Mouse (Mus musculus): ENCODE measurements around the gene Slc4a2. TPM values are rescaled to one million over a fixed set of nuclear protein-coding genes. Genes with fewer than 3 reads are reported as not detected.
A peak's percentile ranks its signal among the peaks of the same experiment; 100 is the strongest.

Slc4a2 gene
- total and polyA plus RNA-seq, 2 experiments = 15.4 to 40.4 TPM

DNA sequence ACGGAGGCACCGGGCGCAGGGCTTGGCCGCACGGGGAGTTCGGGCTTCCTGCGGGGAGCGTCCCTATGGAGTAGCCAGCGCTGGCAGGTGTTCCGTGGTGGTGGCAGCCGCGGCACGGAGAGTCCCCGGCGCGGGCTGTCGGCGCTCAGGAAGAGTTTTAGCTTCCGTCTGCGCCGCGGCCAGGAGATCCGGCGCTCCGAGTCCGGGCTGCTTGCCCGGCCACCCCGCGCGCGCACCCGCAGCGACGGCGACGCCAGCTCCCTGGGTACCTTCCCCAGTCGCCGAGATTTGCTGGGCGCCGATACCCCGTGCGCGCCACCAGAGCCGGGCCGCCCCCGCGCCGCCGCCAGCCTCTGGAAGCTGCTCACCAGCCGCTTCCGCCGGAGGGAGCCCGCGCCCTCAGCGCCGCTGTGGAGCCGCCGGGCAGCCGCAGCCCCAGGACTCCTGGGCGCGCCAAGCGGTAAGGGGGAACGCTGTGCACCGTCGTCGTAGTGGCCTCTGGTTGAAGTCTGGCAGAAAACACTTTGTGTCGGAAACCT is 51.2 kb downstream of the Slc4a2 start:
- Histone ChIP-seq H3K27ac (replicated peaks; ENCODE audit: insufficient read depth, low read depth, low read length) (no peak overlapping the region), H3K36me3 (ENCODE audit: control insufficient read depth, insufficient read depth, low read length) (no peaks in the 10 kb centered on the region; the same call in 1 of the 2 replicates), H3K27me3 (ENCODE audit: control insufficient read depth, insufficient read depth, low read length) (no peaks in the 10 kb centered on the region), H3K79me2 (ENCODE audit: control insufficient read depth, insufficient read depth, low read length) (peaks cover 39% of the 10 kb centered on the region), H3K4me1 (ENCODE audit: control insufficient read depth, insufficient read depth, low read length) (no peaks in the 10 kb centered on the region), H3K4me3 (ENCODE audit: insufficient read depth, low read depth, low read length) (peak overlapping the region; percentile 4; the same call in 1 of the 2 replicates), H3K9ac (ENCODE audit: low read depth, low read length) (no peak overlapping the region)
- 39% methylated on average over 67 of the region's 67 CpGs for WGBS
- DNase-seq (ENCODE audit: extremely low read depth, low read depth, low spot score) = no peak
- TF ChIP-seq CTCF (IDR thresholded peaks at IDR 0.05; ENCODE audit: low read depth, low read length) = no peak
- no peak for TF ChIP-seq POLR2A (IDR thresholded peaks at IDR 0.05; ENCODE audit: extremely low read depth, insufficient read depth, low read length)

GRCm38 (mm10) chr5:24475476-24476241 is 52.0 kb downstream of the Slc4a2 start:
- Histone ChIP-seq H3K79me2 (ENCODE audit: control insufficient read depth, insufficient read depth, low read length) (peaks cover 39% of the 10 kb centered on the region), H3K27ac (replicated peaks; ENCODE audit: insufficient read depth, low read depth, low read length) (no peak overlapping the region), H3K4me1 (ENCODE audit: control insufficient read depth, insufficient read depth, low read length) (no peaks in the 10 kb centered on the region), H3K4me3 (ENCODE audit: insufficient read depth, low read depth, low read length) (no peak overlapping the region), H3K27me3 (ENCODE audit: control insufficient read depth, insufficient read depth, low read length) (no peaks in the 10 kb centered on the region), H3K9ac (ENCODE audit: low read depth, low read length) (no peak overlapping the region), H3K36me3 (ENCODE audit: control insufficient read depth, insufficient read depth, low read length) (no peaks in the 10 kb centered on the region; the same call in 1 of the 2 replicates)
- peak; percentile 38 for DNase-seq (ENCODE audit: extremely low read depth, low read depth, low spot score)
- no peak for TF ChIP-seq CTCF (IDR thresholded peaks at IDR 0.05; ENCODE audit: low read depth, low read length)
- no peak for TF ChIP-seq POLR2A (IDR thresholded peaks at IDR 0.05; ENCODE audit: extremely low read depth, insufficient read depth, low read length)
- 69% methylated on average over 6 of the region's 6 CpGs for WGBS

- WGBS = 98% methylated on average over 9 of the region's 9 CpGs
- no peaks in the 10 kb centered on the region; the same call in 1 of the 2 replicates for H3K36me3 ChIP-seq (ENCODE audit: control insufficient read depth, insufficient read depth, low read length)
- no peak overlapping the region for H3K4me3 ChIP-seq (ENCODE audit: insufficient read depth, low read depth, low read length)
- no peak overlapping the region for H3K27ac ChIP-seq (replicated peaks; ENCODE audit: insufficient read depth, low read depth, low read length)
- H3K9ac ChIP-seq (ENCODE audit: low read depth, low read length) = no peak overlapping the region
- peaks cover under 1% of the 10 kb centered on the region; the same call in 1 of the 2 replicates for H3K4me1 ChIP-seq (ENCODE audit: control insufficient read depth, insufficient read depth, low read length)
- no peaks in the 10 kb centered on the region for H3K27me3 ChIP-seq (ENCODE audit: control insufficient read depth, insufficient read depth, low read length)
- DNase-seq (ENCODE audit: extremely low read depth, low read depth, low spot score) = no peak
- peaks cover 25% of the 10 kb centered on the region for H3K79me2 ChIP-seq (ENCODE audit: control insufficient read depth, insufficient read depth, low read length)
- TF ChIP-seq CTCF (IDR thresholded peaks at IDR 0.05; ENCODE audit: low read depth, low read length) = no peak
- no peak for TF ChIP-seq POLR2A (IDR thresholded peaks at IDR 0.05; ENCODE audit: extremely low read depth, insufficient read depth, low read length)
Observed at GRCm38 (mm10) chr5:24477909-24478308, 54.3 kb downstream of the Slc4a2 start.

GRCm38 (mm10) chr5:24481647-24482046 is 58.0 kb downstream of the Slc4a2 start:
- TF ChIP-seq POLR2A (IDR thresholded peaks at IDR 0.05; ENCODE audit: extremely low read depth, insufficient read depth, low read length) (no peak), CTCF (IDR thresholded peaks at IDR 0.05; ENCODE audit: low read depth, low read length) (peak; percentile 83)
- WGBS = 8% methylated on average over 3 of the region's 4 CpGs
- no peak overlapping the region for H3K9ac ChIP-seq (ENCODE audit: low read depth, low read length)
- peaks cover 10% of the 10 kb centered on the region for H3K4me1 ChIP-seq (ENCODE audit: control insufficient read depth, insufficient read depth, low read length)
- no peaks in the 10 kb centered on the region for H3K79me2 ChIP-seq (ENCODE audit: control insufficient read depth, insufficient read depth, low read length)
- no peaks in the 10 kb centered on the region; the same call in 1 of the 2 replicates for H3K36me3 ChIP-seq (ENCODE audit: control insufficient read depth, insufficient read depth, low read length)
- no peaks in the 10 kb centered on the region for H3K27me3 ChIP-seq (ENCODE audit: control insufficient read depth, insufficient read depth, low read length)
- no peak overlapping the region for H3K27ac ChIP-seq (replicated peaks; ENCODE audit: insufficient read depth, low read depth, low read length)
- DNase-seq (ENCODE audit: extremely low read depth, low read depth, low spot score) = peak; percentile 70
- no peak overlapping the region for H3K4me3 ChIP-seq (ENCODE audit: insufficient read depth, low read depth, low read length)

- 0 out of 2 replicates have a peak, but pooled peaks have one; percentile 38 for TF ChIP-seq POLR2A (IDR thresholded peaks at IDR 0.05; ENCODE audit: extremely low read depth, insufficient read depth, low read length)
- TF ChIP-seq CTCF (IDR thresholded peaks at IDR 0.05; ENCODE audit: low read depth, low read length) = no peak
- Histone ChIP-seq H3K27me3 (ENCODE audit: control insufficient read depth, insufficient read depth, low read length) (no peaks in the 10 kb centered on the region), H3K79me2 (ENCODE audit: control insufficient read depth, insufficient read depth, low read length) (no peaks in the 10 kb centered on the region), H3K9ac (ENCODE audit: low read depth, low read length) (peak overlapping the region; percentile 54), H3K36me3 (ENCODE audit: control insufficient read depth, insufficient read depth, low read length) (no peaks in the 10 kb centered on the region; the same call in 1 of the 2 replicates), H3K4me3 (ENCODE audit: insufficient read depth, low read depth, low read length) (peak overlapping the region; percentile 42; the same call in 1 of the 2 replicates), H3K27ac (replicated peaks; ENCODE audit: insufficient read depth, low read depth, low read length) (peak overlapping the region; percentile 84), H3K4me1 (ENCODE audit: control insufficient read depth, insufficient read depth, low read length) (peaks cover 10% of the 10 kb centered on the region)
- peak; percentile 87 for DNase-seq (ENCODE audit: extremely low read depth, low read depth, low spot score)
- 30% methylated on average over 41 of the region's 41 CpGs for WGBS
Observed at GRCm38 (mm10) chr5:24482247-24483079, 58.8 kb downstream of the Slc4a2 start.

Measured in liver, adult 2 months (tissue).